Mouse (Mus musculus): ENCODE results near the gene Hist1h2bp. TPM values are rescaled to one million over a fixed set of nuclear protein-coding genes. Genes with fewer than 3 reads are reported as not detected.
"Not testable (repeated sequence)": the region's sequence is repeated elsewhere in the genome, so short reads cannot be mapped to it uniquely, and the experiment has no call there.

The Hist1h2bp gene
- total RNA-seq (2012; rRNA removed): 634 and 879 TPM in 2 replicates

- Histone ChIP-seq H3K9ac (ENCODE audit: insufficient read depth, low read depth, low read length, poor library complexity, severe bottlenecking) (peak within 1 kb of the TSS; percentile 67), H3K4me3 (ENCODE audit: insufficient read depth in 1 of 2, low read depth in 1 of 2, low read length in 2 of 2, poor library complexity in 1 of 2, severe bottlenecking in 1 of 2) (peak within 1 kb of the TSS; percentile 52 to 55), H3K27ac (ENCODE audit: insufficient read depth, low read depth, low read length, poor library complexity, severe bottlenecking) (peak within 1 kb of the TSS; percentile 84)
- TF ChIP-seq CHD2 (IDR thresholded peaks at IDR 0.05; ENCODE audit: low read depth, low read length): peak; percentile 82; the same call in 1 of the 2 replicates
- H3K36me3 ChIP-seq (ENCODE audit: control insufficient read depth, insufficient read depth, low read length, poor library complexity, severe bottlenecking); H3K9me3 ChIP-seq (ENCODE audit: control insufficient read depth, insufficient read depth, low read depth, low read length); in situ Hi-C loops (cut with MboI; ENCODE audit: low sequenced_read_pairs in 2 of 2, unreplicated experiment in 2 of 2); H3K4me1 ChIP-seq (ENCODE audit: control insufficient read depth in 2 of 2, insufficient read depth in 2 of 2, low read length in 2 of 2, poor library complexity in 1 of 2): not testable (repeated sequence)
- peak; percentile 92 for DNase-seq (ENCODE audit: low read depth, low spot score)
Measured at GRCm38 (mm10) chr13:21786899-21787629, at the start of gene Hist1h2bp, which contains the start of gene Hist1h2an. Gene Hist1h2bp (plus strand): TSS chr13:21787461. Gene Hist1h2an (minus strand): TSS chr13:21787218.

- in situ Hi-C loops (cut with MboI; ENCODE audit: low sequenced_read_pairs in 2 of 2, unreplicated experiment in 2 of 2): loop anchor here (25.0 kb wide), 2 partner anchors 292 to 1817 kb away; partner anchors contain the start of genes Hist1h1d (in 2 of the 2), Hist1h2ad (in 2 of the 2), Hist1h2ae (in 2 of the 2) and Hist1h2bf (in 2 of the 2)
- TF ChIP-seq ZC3H11A (IDR thresholded peaks at IDR 0.05; ENCODE audit: borderline replicate concordance, low read depth, low read length) (no peak), MAFK (IDR thresholded peaks at IDR 0.05; ENCODE audit: insufficient read depth, low read depth, low read length) (no peak), CHD2 (IDR thresholded peaks at IDR 0.05; ENCODE audit: low read depth, low read length) (no peak), HCFC1 (IDR thresholded peaks at IDR 0.05; ENCODE audit: borderline replicate concordance, insufficient read depth, low read length) (no peak), ZNF384 (IDR thresholded peaks at IDR 0.05; ENCODE audit: low read depth, low read length) (no peak)
- no peaks in the 10 kb centered on the region for H3K36me3 ChIP-seq (ENCODE audit: control insufficient read depth, insufficient read depth, low read length, poor library complexity, severe bottlenecking)
- 0 out of 4 replicates have a peak, but pooled peaks cover 0 to 2% of the 10 kb centered on the region in 2 experiments for H3K4me1 ChIP-seq (ENCODE audit: control insufficient read depth in 2 of 2, insufficient read depth in 2 of 2, low read length in 2 of 2, poor library complexity in 1 of 2)
- no peak overlapping the region for H3K9ac ChIP-seq (ENCODE audit: insufficient read depth, low read depth, low read length, poor library complexity, severe bottlenecking)
- H3K27ac ChIP-seq (ENCODE audit: insufficient read depth, low read depth, low read length, poor library complexity, severe bottlenecking): no peak overlapping the region
- no peaks in the 10 kb centered on the region for H3K9me3 ChIP-seq (ENCODE audit: control insufficient read depth, insufficient read depth, low read depth, low read length)
- no peak overlapping the region for H3K4me3 ChIP-seq (ENCODE audit: insufficient read depth in 1 of 2, low read depth in 1 of 2, low read length in 2 of 2, poor library complexity in 1 of 2, severe bottlenecking in 1 of 2)
- DNase-seq (ENCODE audit: low read depth, low spot score): no peak
Measured at GRCm38 (mm10) chr13:21745006-21745405, 42.3 kb upstream of the Hist1h2bp start.

GRCm38 (mm10) chr13:21749387-21750158, 37.7 kb upstream of the Hist1h2bp start:
- in situ Hi-C loops (cut with MboI; ENCODE audit: low sequenced_read_pairs in 2 of 2, unreplicated experiment in 2 of 2): loop anchor here (25.0 kb wide), 2 partner anchors 288 to 1813 kb away; partner anchors contain the start of genes Hist1h1d (in 2 of the 2), Hist1h2ad (in 2 of the 2), Hist1h2ae (in 2 of the 2) and Hist1h2bf (in 2 of the 2)
- peak overlapping the region; percentile 67 to 69 for H3K4me3 ChIP-seq (ENCODE audit: insufficient read depth in 1 of 2, low read depth in 1 of 2, low read length in 2 of 2, poor library complexity in 1 of 2, severe bottlenecking in 1 of 2)
- H3K36me3 ChIP-seq (ENCODE audit: control insufficient read depth, insufficient read depth, low read length, poor library complexity, severe bottlenecking): no peaks in the 10 kb centered on the region
- no peak for DNase-seq (ENCODE audit: low read depth, low spot score)
- 0 out of 4 replicates have a peak, but pooled peaks cover 0 to 2% of the 10 kb centered on the region in 2 experiments for H3K4me1 ChIP-seq (ENCODE audit: control insufficient read depth in 2 of 2, insufficient read depth in 2 of 2, low read length in 2 of 2, poor library complexity in 1 of 2)
- peak overlapping the region; percentile 66 for H3K9ac ChIP-seq (ENCODE audit: insufficient read depth, low read depth, low read length, poor library complexity, severe bottlenecking)
- H3K27ac ChIP-seq (ENCODE audit: insufficient read depth, low read depth, low read length, poor library complexity, severe bottlenecking): peak overlapping the region; percentile 70; the same call in 1 of the 2 replicates
- TF ChIP-seq CHD2 (IDR thresholded peaks at IDR 0.05; ENCODE audit: low read depth, low read length) (no peak), ZNF384 (IDR thresholded peaks at IDR 0.05; ENCODE audit: low read depth, low read length) (no peak), MAFK (IDR thresholded peaks at IDR 0.05; ENCODE audit: insufficient read depth, low read depth, low read length) (no peak), HCFC1 (IDR thresholded peaks at IDR 0.05; ENCODE audit: borderline replicate concordance, insufficient read depth, low read length) (no peak), ZC3H11A (IDR thresholded peaks at IDR 0.05; ENCODE audit: borderline replicate concordance, low read depth, low read length) (no peak)
- no peaks in the 10 kb centered on the region for H3K9me3 ChIP-seq (ENCODE audit: control insufficient read depth, insufficient read depth, low read depth, low read length)

DNA sequence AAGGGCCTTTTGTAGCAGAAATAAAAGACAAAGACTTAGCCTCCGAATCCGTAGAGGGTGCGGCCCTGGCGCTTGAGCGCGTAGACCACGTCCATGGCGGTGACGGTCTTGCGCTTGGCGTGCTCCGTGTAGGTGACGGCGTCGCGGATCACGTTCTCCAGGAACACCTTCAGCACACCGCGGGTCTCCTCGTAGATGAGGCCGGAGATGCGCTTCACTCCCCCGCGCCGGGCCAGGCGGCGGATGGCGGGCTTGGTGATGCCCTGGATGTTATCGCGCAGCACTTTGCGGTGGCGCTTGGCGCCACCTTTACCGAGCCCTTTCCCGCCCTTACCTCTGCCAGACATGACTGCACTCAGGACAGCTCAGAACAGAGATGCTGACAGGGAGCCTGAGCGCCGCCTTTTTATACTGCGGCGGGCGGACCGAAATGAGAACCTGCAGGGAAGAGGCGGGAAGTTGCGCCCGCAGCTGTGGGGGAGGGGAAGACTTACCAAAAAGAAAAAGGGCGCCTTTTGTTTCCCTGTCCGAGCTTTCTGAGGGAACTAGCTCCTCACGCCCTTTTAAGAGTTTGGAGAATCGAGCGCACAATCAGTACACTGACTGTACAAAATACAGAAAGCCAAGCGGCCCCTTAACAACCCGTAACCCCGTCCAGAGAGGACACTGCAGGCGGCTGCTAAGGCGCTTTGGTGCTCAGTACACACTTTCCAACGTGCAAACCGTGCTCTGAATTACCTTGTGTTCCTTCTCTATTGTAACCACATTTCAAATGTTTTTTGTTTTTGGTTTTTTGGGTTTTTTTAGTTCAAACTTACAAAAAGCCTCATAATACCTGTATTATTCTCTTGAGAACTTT, 36.9 kb upstream of the Hist1h2bp start, which contains the start of gene Hist1h4k:
Gene Hist1h4k (minus strand): TSS at position 347 of the 859 bp plus-strand sequence.
- in situ Hi-C loops (cut with MboI; ENCODE audit: low sequenced_read_pairs in 2 of 2, unreplicated experiment in 2 of 2); H3K9me3 ChIP-seq (ENCODE audit: control insufficient read depth, insufficient read depth, low read depth, low read length); H3K4me1 ChIP-seq (ENCODE audit: control insufficient read depth in 2 of 2, insufficient read depth in 2 of 2, low read length in 2 of 2, poor library complexity in 1 of 2); H3K36me3 ChIP-seq (ENCODE audit: control insufficient read depth, insufficient read depth, low read length, poor library complexity, severe bottlenecking): not testable (repeated sequence)
- peak within 1 kb of the TSS; percentile 85 for H3K9ac ChIP-seq (ENCODE audit: insufficient read depth, low read depth, low read length, poor library complexity, severe bottlenecking)
- H3K4me3 ChIP-seq (ENCODE audit: insufficient read depth in 1 of 2, low read depth in 1 of 2, low read length in 2 of 2, poor library complexity in 1 of 2, severe bottlenecking in 1 of 2): peak within 1 kb of the TSS; percentile 67 to 69
- H3K27ac ChIP-seq (ENCODE audit: insufficient read depth, low read depth, low read length, poor library complexity, severe bottlenecking): peak within 1 kb of the TSS; percentile 91
- peak; percentile 59; the same call in 1 of the 2 replicates for TF ChIP-seq HCFC1 (IDR thresholded peaks at IDR 0.05; ENCODE audit: borderline replicate concordance, insufficient read depth, low read length)
- DNase-seq (ENCODE audit: low read depth, low spot score): peak; percentile 95
